Mouse (Mus musculus): ENCODE measurements around the gene Dennd4c.

Gene Dennd4c

DNA sequence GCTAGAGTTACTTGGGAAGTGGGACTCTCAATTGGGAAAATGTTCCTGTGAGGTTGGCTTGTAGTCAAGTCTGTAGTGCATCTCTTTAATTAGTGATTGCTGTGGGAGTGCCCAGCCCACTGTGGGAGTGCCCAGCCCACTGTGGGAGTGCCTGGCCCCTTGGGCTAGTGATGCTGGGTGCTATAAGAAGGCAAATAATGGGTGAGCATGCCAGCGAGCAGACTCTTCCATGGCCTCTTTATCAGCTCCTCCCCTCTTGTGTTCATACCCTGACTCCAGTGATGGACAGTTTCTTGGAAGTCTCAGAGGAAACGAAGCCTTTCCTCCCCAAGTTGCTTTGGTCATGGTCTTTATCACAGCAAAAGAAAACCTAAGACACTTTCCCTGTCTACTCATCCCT lies 134.1 kb downstream of the Dennd4c start:
- no peak for DNase-seq (ENCODE audit: low read depth in 1 of 2, low spot score in 2 of 2)

DNA sequence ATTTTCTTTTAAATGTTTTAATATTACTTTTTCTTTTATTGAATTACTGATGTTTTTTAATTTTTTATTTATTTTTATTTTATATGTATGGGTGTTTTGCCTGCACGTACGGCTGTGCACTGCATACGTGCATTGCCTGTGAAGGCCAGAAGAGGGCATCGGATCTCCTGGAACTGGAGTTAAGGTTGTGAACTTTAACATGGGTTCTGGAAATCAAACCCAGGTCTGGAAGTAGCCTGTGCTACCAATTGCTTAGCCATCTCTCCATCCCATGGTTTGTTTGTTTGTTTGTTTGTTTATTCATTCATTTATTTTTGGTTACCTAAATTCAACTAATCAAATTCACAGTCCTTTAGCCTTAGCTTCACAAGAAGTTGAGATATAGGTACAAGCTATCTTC lies 136.6 kb downstream of the Dennd4c start:
- no peak for DNase-seq (ENCODE audit: low read depth in 1 of 2, low spot score in 2 of 2)

DNA sequence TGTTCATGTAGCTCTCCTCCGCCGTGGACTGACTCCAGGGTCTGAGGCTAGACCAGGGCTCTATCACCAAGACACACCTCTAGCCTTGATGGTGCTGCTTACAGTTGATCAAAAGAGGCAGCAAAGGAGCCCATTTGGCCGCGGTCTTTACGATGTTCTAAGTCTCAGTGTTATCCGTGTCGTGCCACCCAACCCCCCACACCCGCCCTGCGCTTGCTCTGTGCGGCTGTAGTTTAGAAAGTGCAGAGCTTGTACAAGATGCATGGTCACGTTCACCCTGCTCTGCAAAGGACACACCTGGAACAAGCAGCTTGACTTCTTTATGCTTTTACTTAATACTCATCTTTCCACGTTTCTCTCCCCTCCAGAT lies 137.4 kb downstream of the Dennd4c start:
- no peak for DNase-seq (ENCODE audit: low read depth in 1 of 2, low spot score in 2 of 2)

DNA sequence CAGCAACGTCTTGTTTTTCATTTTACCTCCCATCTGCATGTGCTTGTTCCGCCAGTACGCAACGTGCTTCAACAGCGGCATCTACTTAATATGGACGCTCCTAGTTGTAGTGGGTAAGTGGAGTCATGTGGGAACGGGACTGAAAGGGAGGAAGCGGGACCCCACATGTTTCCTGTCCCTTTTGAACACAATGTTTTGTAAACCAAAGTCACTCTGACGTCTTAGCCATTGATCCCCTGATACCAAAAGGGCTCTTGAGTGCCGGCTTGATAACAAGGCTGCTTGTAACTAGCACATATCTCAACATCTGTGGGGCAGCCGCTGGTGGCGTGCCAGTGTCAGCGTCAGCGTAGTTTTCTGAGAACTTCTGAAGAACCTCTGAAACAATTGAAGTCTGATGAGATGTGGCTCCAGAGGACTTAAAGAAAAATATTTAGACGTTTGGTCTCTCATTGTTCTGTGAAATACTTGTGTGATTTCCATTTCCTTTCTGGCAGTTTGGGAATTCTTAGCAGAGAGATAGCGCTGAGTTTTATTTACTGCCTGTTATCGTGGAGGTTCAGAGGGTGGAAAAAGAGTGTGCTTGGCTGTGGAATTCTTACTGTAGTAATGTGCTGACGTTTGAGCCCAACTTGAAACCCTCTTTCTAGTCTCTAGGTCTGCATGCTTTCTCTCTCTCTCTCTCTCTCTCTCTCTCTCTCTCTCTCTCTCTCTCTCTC lies 138.0 kb downstream of the Dennd4c start:
- DNase-seq (ENCODE audit: low read depth in 1 of 2, low spot score in 2 of 2), result no peak

GRCm38 (mm10) chr4:86887879-86888278 lies 139.5 kb downstream of the Dennd4c start:
- no peak for DNase-seq (ENCODE audit: low read depth in 1 of 2, low spot score in 2 of 2)

- DNase-seq (ENCODE audit: low read depth in 1 of 2, low spot score in 2 of 2), result no peak
Observed at GRCm38 (mm10) chr4:86897411-86897810, 149.1 kb downstream of the Dennd4c start.

DNA sequence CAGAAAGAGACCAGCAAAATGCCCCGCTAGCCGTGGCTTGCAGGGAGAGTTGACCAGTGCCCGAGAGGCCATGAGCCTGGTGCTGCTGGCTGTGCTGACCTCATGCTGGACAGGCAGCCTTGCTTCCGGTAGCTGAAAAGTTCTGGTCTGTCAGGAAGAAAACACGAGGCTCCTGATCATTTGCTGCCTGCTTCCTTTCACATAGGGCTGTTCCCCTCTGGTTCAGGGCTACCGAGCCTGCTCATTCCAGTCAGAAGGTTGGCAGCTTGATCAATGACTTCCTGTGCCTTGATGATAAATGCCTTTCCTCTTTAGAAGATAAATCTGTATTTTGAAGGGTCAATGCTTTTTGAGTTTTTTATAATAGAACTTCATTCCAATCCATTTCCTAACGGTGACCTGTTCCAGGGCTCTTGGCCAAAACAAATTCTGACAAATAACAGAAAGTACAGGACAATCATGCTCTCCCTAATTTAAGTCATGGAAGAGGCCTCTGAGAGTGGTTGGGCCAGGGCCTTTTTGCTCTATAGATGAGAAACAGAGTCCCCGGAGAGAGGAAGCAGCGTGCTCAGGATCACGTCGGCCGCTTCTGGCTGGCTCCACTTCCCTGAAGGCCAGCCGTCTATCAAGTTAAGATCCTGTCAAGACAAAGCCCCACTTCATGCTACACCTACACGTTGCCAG lies 150.6 kb downstream of the Dennd4c start:
- DNase-seq (ENCODE audit: low read depth in 1 of 2, low spot score in 2 of 2), result no peak
